Mouse (Mus musculus): ENCODE data around the gene Tex2.
"Not testable (repeated sequence)": the region's sequence is repeated elsewhere in the genome, so short reads cannot be mapped to it uniquely, and the experiment has no call there.

The Tex2 gene

GRCm38 (mm10) chr11:106511236-106512005 is 101.8 kb downstream of the Tex2 start:
- in situ Hi-C loops (cut with MboI, MseI): no loop called here

- in situ Hi-C loops (cut with MboI, MseI): no loop called here
These were observed 105.6 kb downstream of the Tex2 start for GRCm38 (mm10) chr11:106507638-106508037.

DNA sequence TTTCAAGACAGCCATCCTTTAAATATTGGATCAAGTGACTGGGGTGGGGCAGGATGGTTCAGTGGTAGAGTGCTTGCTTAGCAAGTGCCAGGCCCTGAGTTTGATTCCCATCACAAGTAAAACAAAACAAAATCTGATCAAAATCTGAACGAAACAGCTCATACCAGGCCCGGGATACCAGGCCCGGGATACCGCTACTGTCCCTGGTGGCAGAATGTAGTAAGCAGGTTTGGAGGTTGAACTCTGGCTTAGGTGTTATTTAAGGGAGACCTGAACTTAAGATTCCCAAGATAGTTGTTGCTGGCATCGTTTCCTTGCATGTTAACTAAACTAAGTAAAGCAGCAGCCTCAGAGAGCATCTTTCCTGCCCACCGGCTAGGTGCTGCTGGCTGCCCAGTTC is 107.0 kb downstream of the Tex2 start:
- in situ Hi-C loops (cut with MboI, MseI): no loop called here

DNA sequence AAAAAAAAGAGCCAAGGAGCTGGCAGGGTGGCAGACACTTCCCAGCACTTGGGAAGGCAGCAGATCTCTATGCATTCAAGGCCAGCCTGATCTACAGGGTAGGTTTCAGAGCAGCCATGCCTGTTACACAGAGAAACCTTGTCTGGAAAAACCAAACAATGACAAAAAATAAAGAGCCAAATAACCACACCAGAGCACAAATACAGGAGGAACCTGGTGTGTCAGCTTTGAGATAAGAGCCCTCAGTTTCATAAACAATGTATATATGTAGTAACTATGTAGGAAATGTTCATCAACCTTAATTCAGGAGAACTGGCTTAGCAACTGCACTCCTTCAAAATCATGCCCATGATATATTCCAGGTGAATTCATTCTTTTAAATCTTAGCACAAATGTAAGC is 109.1 kb downstream of the Tex2 start:
- in situ Hi-C loops (cut with MboI, MseI): no loop called here

GRCm38 (mm10) chr11:106503425-106503717 is 109.9 kb downstream of the Tex2 start:
- in situ Hi-C loops (cut with MboI, MseI): no loop called here

DNA sequence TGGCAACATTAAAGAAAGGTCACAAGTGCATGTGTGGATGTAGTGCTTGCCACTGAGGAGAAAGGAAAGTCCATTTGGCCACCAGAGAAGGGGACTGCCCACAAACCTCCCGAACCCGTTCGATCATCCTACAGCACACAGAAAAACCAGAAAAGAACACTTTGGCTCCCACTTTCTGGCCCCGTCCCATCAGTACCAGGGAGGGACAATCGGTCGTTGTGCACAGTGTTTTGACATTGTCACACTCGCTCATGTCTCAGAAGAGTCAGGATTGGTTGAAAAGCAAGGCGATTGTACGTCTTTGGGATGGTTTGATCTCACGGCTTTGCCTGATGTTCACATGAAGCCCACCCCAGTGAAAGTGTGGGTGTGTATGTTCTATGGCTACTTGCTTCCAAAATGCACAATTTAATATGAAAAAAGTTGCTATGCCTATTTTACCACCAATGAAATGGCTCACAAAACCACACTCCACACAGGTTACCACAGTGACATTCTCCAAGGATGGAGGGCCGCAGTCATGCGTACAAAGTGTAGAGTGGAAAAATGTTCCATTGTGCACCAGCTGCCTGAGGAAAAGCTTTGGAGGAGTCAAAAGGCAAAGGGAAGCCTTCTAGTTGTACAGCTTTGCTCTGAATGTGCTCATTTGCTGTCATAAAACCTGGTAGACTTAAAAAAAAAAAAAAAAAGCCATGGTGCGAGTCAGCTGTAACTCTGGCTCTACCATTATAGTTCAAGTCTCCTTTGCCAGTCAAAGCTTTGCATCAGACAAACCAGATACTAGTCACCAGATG is 110.4 kb downstream of the Tex2 start:
- in situ Hi-C loops (cut with MboI, MseI): no loop called here

DNA sequence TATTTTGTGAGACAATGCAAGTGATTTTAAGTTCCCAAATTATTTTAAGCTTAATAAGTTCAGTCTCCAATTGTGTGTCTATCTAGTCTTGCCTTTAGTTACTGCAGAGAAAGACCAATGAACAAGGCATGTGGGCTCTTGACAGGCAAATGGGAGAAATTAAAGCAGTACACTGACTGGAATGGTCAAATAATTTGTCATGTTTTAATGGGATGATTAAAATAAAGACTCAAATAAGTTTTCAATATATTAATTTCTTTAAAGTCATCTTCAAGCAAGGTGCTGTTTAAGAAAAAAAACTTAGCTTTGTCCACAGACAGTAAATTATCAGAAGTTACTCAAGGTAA is 111.1 kb downstream of the Tex2 start:
- in situ Hi-C loops (cut with MboI, MseI): no loop called here

GRCm38 (mm10) chr11:106501308-106502158 is 111.7 kb downstream of the Tex2 start:
- in situ Hi-C loops (cut with MboI, MseI): no loop called here

DNA sequence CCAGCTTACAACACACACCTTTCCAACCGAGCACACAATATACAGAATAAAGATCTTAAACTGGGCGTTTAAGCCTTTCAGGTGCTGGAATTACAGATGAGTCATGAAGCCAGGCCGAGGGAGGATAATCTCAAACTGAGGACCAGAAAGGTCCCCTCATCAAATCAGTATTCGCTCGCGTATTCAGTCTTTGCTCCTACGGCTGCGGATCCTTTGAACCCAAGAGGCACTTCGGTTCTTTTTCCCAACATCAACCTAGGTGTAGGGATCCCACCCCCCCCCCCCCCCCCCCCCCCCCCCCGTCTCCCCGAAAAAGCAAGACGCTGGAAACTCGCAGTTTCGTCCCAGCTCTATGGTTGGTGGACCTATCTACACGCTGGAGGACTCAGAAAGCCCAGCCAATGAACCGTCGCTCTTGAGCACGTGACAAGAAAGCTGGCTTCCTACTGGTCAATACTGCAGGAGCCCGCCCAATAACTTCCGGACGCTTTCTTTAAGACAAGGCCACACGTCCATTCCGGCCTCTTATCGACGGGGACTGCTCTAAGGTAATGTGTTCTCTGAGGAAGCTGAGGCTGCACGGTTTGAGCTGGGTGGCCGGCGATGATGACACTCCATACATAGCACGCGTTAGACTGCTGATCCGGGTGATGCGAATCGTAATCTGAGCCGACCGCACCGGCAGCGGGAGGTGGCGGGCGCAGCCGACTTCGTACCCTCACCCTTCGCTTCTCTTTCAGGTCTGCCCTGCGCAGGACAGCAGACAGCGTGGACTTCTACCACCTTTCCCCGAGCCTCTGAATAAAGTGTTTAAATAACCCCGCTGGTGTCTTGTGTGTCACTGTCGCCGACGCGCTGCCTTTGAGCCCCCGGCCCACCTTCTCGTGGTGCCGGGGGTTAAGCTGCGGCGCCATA is 112.6 kb downstream of the Tex2 start:
- in situ Hi-C loops (cut with MboI, MseI): no loop called here

DNA sequence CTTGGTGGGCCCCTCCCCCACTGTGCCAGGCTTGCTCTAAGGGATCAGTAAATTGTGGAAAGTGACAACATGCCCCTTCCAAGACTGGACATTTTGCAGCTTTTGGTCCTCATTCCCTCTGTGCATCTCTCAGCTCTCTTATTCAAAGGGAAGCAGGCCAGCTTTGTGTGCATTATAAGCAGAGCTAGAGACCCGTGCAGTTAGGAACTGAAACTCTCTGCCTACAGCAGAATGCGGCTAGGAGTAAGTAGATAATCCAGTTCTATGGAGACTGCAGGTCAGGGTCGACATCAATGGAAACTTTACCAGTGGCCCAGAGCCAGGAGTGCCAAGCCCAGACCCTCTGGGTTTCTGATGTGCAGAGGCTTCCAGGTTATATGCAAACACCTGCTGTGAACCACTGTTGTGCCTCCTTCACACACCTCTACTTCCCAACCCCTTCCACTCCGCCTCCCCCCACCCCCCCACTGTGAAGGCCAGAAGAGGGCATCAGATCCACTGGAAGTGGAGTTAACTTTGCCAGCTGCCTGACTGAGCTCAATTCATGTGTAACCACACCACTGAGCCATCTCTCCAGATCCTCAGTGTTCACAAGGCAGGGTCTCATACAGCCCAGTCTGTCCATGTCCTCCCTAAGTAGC is 114.4 kb downstream of the Tex2 start:
- in situ Hi-C loops (cut with MboI, MseI): no loop called here

- in situ Hi-C loops (cut with MboI, MseI): no loop called here
These were observed 115.3 kb downstream of the Tex2 start for GRCm38 (mm10) chr11:106497926-106498325.

DNA sequence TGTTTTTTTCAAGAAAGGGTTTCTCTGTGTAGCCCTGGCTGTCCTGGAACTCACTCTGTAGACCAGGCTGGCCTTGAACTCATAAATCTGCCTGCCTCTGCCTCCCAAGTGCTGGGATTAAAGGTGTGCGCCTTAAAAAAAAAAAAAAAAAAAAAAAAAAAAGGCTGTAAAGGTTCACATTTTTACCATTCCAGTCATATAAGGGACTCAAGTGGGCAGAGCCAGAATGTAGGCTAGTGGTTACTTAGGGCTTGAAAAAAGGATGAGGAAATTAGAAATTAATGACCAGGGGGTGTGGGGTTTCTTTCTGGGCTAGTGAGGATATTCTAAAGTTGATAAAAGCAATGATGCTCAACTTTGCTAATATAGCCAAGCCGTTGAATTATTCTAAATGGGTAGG is 116.2 kb downstream of the Tex2 start:
- in situ Hi-C loops (cut with MboI, MseI): not testable (repeated sequence)

- in situ Hi-C loops (cut with MboI, MseI): loop anchor here (5.0 kb wide), 1 partner anchor 76 kb away; no protein-coding TSS in a partner anchor
These were observed 120.1 kb downstream of the Tex2 start for GRCm38 (mm10) chr11:106492984-106493669.

- in situ Hi-C loops (cut with MboI, MseI): loop anchor here (5.0 kb wide), 1 partner anchor 74 kb away; no protein-coding TSS in a partner anchor
These were observed 121.8 kb downstream of the Tex2 start for GRCm38 (mm10) chr11:106491393-106491792.

- in situ Hi-C loops (cut with MboI, MseI): loop anchor here (5.0 kb wide), 1 partner anchor 73 kb away; no protein-coding TSS in a partner anchor
These were observed 122.6 kb downstream of the Tex2 start for GRCm38 (mm10) chr11:106490600-106490999.

DNA sequence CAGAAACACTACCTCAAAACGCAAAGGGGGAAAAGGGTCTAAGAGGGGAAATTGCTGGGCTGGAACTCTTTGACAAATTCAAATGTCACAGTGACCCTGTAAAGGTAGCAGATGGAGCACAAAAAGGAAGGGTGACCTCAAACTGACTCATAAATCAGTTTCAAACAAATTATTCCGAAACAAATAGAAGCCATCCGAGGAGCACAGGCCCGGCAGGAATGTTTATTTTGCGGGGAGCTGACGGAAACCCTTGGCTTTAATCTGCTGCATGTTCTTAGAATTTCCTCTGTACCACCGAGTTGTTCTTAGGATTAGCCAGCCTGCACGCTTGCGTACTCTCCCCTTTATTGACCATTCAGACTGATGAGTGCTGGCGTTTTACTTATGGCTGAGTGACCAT is 123.2 kb downstream of the Tex2 start:
- in situ Hi-C loops (cut with MboI, MseI): loop anchor here (5.0 kb wide), 1 partner anchor 73 kb away; no protein-coding TSS in a partner anchor

- in situ Hi-C loops (cut with MboI, MseI): no loop called here
These were observed 124.1 kb downstream of the Tex2 start for GRCm38 (mm10) chr11:106489036-106489693.

DNA sequence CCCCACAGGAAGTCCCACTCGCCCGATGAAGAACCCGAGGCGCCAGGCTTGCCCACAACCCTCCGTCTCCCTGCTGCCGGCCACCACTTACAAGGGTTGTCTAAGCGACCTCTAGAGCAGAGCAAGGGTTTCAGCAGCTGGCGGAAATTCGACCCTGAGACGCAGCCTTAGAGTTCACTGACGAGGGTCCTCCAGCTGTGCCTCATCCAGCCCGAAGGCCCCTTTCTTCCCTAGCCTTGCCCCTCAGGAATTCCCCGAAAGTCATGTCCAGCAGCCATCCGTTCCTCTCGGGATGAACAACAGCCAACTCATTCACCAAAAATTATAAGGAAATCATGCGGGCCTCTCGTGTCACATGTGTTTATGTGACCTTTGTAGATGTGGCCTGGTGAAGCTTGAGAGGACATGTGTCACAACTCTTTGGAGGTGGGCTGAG is 125.1 kb downstream of the Tex2 start:
- in situ Hi-C loops (cut with MboI, MseI): no loop called here

DNA sequence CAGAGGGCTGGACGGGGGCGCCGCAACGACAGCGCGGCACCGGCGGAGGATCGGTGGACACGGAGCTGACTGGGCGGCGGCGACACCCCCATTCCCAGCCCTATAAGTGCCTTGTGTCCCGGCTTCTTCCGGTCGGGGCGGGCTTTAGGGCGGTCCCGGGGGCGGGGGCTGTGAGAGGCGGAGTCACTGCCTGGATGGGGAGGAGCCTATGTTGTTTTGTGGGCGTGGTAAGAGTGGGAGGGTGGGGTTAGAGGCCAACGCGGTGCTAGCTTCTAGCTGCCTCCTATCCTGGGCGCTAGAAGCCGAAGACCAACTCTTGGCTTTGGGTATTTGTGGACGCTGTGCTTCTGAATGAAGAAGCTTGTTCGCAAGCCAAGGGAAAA is 125.5 kb downstream of the Tex2 start, which contains the start of gene Ern1:
Gene Ern1 (minus strand): TSS at position 120 of the 383 bp plus-strand sequence.
- in situ Hi-C loops (cut with MboI, MseI): no loop called here
